Mouse (Mus musculus): ENCODE data around the gene Bcar1. TPM values are rescaled to one million over a fixed set of nuclear protein-coding genes. Genes with fewer than 3 reads are reported as not detected.

Gene Bcar1
- polyA plus RNA-seq, 1 experiment from 2014 or later: 4.1 TPM

GRCm38 (mm10) chr8:111739604-111740003 is 4.0 kb downstream of the Bcar1 start:
- no peak for DNase-seq (ENCODE audit: low spot score)

- no peak for DNase-seq (ENCODE audit: low spot score)
These were observed 4.7 kb downstream of the Bcar1 start for GRCm38 (mm10) chr8:111738867-111739266.

- no peak for DNase-seq (ENCODE audit: low spot score)
These were observed 7.3 kb downstream of the Bcar1 start for GRCm38 (mm10) chr8:111736321-111736720.

- no peak for DNase-seq (ENCODE audit: low spot score)
These were observed 7.8 kb downstream of the Bcar1 start for GRCm38 (mm10) chr8:111735791-111736190.

- DNase-seq (ENCODE audit: low spot score): no peak
These were observed 8.3 kb downstream of the Bcar1 start for GRCm38 (mm10) chr8:111735335-111735761.

GRCm38 (mm10) chr8:111734244-111734960 is 9.2 kb downstream of the Bcar1 start:
- DNase-seq (ENCODE audit: low spot score): no peak

GRCm38 (mm10) chr8:111733581-111734243 is 9.9 kb downstream of the Bcar1 start:
- no peak for DNase-seq (ENCODE audit: low spot score)

GRCm38 (mm10) chr8:111732406-111733085 is 11.1 kb downstream of the Bcar1 start:
- no peak for DNase-seq (ENCODE audit: low spot score)

- peak; percentile 75 for DNase-seq (ENCODE audit: low spot score)
These were observed 11.6 kb downstream of the Bcar1 start for GRCm38 (mm10) chr8:111732004-111732403.

GRCm38 (mm10) chr8:111731231-111731977 is 12.2 kb downstream of the Bcar1 start:
- DNase-seq (ENCODE audit: low spot score): no peak

GRCm38 (mm10) chr8:111729233-111730170 is 14.1 kb downstream of the Bcar1 start:
- DNase-seq (ENCODE audit: low spot score): no peak

GRCm38 (mm10) chr8:111728481-111728880 is 15.1 kb downstream of the Bcar1 start:
- DNase-seq (ENCODE audit: low spot score): no peak

- DNase-seq (ENCODE audit: low spot score): no peak
These were observed 16.1 kb downstream of the Bcar1 start for GRCm38 (mm10) chr8:111727553-111727952.

- no peak for DNase-seq (ENCODE audit: low spot score)
These were observed 17.3 kb downstream of the Bcar1 start for GRCm38 (mm10) chr8:111726102-111726900.

GRCm38 (mm10) chr8:111725341-111725740 is 18.3 kb downstream of the Bcar1 start:
- DNase-seq (ENCODE audit: low spot score): no peak

- no peak for DNase-seq (ENCODE audit: low spot score)
These were observed 23.5 kb downstream of the Bcar1 start for GRCm38 (mm10) chr8:111720115-111720544.

- no peak for DNase-seq (ENCODE audit: low spot score)
These were observed 24.7 kb downstream of the Bcar1 start for GRCm38 (mm10) chr8:111718937-111719336.

- DNase-seq (ENCODE audit: low spot score): no peak
These were observed 25.7 kb downstream of the Bcar1 start for GRCm38 (mm10) chr8:111717866-111718265.

GRCm38 (mm10) chr8:111717488-111717792 is 26.2 kb downstream of the Bcar1 start:
- DNase-seq (ENCODE audit: low spot score): no peak
